Mouse (Mus musculus) thymus, adult 2 months (tissue): ENCODE measurements around the gene Wwox.

Experiments
- CTCF ChIP-seq: fragments of 200-500 bp; IDR thresholded peaks from 2 replicates; pipeline ENCODE4 v1.5.1; 2012; ENCODE audit warnings: mild to moderate bottlenecking, control low read depth, low read length, moderate library complexity, borderline replicate concordance; ENCODE audit not compliant: control insufficient read depth, poor library complexity, insufficient read depth; ENCODE audit errors: extremely low read depth
- POLR2A ChIP-seq: fragments of 200-500 bp; IDR thresholded peaks from 2 replicates; pipeline ENCODE4 v1.6.1; 2012; ENCODE audit warnings: mild to moderate bottlenecking, low read length, control low read depth, moderate library complexity; ENCODE audit not compliant: control insufficient read depth, poor library complexity, insufficient read depth; ENCODE audit errors: extremely low read depth

DNA sequence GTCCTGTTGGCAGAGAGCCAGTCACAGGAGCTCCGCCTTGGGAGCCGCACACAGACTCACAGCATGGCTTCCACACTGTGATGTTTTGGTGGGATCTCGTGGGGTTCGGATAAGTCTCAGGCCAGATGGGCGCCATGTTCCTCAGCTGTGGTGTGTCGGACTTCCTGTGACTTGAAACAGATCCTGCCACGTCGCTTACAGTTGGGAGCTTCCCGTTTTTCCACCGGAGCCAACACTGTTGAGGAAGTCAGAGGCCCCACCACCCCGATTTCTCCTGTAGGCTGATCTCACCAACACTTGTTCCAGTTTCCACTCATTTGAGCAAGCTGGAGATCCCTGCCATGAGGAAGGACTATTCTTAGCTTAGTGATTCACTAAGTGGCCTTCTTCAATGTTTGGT is 34.1 kb downstream of the Wwox start:
- no peak for TF ChIP-seq CTCF
- TF ChIP-seq POLR2A = no peak
